Mouse (Mus musculus): ENCODE measurements around the gene Ccdc154. TPM values are rescaled to one million over a fixed set of nuclear protein-coding genes. Genes with fewer than 3 reads are reported as not detected.

Ccdc154 gene
- total and polyA plus RNA-seq, 3 experiments, result 0.04 TPM; not detected in 2

GRCm38 (mm10) chr17:25189091-25189490 lies 26.8 kb downstream of the Ccdc154 start:
- no peak for TF ChIP-seq ZNF384 (IDR thresholded peaks at IDR 0.05; ENCODE audit: low read depth, low read length)
- TF ChIP-seq MAFK (IDR thresholded peaks at IDR 0.05; ENCODE audit: insufficient replicate concordance, low read length), result no peak
- no peak for TF ChIP-seq USF2 (conservative IDR thresholded peaks at IDR 0.05; ENCODE audit: low read depth, low read length)
- no peak for TF ChIP-seq CHD1 (IDR thresholded peaks at IDR 0.05; ENCODE audit: low read depth, low read length)
- no peak for TF ChIP-seq UBTF (IDR thresholded peaks at IDR 0.05; ENCODE audit: low read depth, low read length)
- TF ChIP-seq MYC (IDR thresholded peaks at IDR 0.05; ENCODE audit: low read depth, low read length), result no peak
- no peak for TF ChIP-seq MAX (IDR thresholded peaks at IDR 0.05; ENCODE audit: low read length)
- no peak for TF ChIP-seq GABPA (IDR thresholded peaks at IDR 0.05; ENCODE audit: insufficient replicate concordance, low read depth, low read length)
- TF ChIP-seq EP300 (IDR thresholded peaks at IDR 0.05; ENCODE audit: low read length), result no peak
- no peak for TF ChIP-seq E2F4 (IDR thresholded peaks at IDR 0.05; ENCODE audit: insufficient replicate concordance, low read depth, low read length)
- no peak for TF ChIP-seq JUND (conservative IDR thresholded peaks at IDR 0.05; ENCODE audit: low read depth, low read length)
- no peak for TF ChIP-seq CTCF (conservative IDR thresholded peaks at IDR 0.05 in 1 of 2, IDR thresholded peaks at IDR 0.05 in 1 of 2; ENCODE audit: low read depth in 2 of 2, low read length in 2 of 2)
- no peak for TF ChIP-seq KAT2A (IDR thresholded peaks at IDR 0.05; ENCODE audit: insufficient replicate concordance, low read length)
- in situ Hi-C loops (cut with MboI; ENCODE audit: low pct_ligation_motif_present, low pct_unique_long_range_greater_than_20kb, low sequenced_read_pairs), result loop anchor here (10.0 kb wide), 1 partner anchor 86 kb away; the partner anchor contains the start of gene Ube2i
- H3K4me1 ChIP-seq (ENCODE audit: control insufficient read depth in 1 of 2, insufficient read depth in 2 of 2), result peaks cover 2 to 39% of the 10 kb centered on the region in 2 experiments; a peak in 3 of 4 replicates

GRCm38 (mm10) chr17:25202401-25202800 lies 40.1 kb downstream of the Ccdc154 start:
- H3K36me3 ChIP-seq (replicated peaks in 1 of 2; ENCODE audit: control insufficient read depth in 1 of 2, insufficient read depth in 1 of 2, low read length in 1 of 2), result peaks cover 55 to 81% of the 10 kb centered on the region in 2 experiments
- dilution Hi-C loops (cut with MboI; ENCODE audit: extremely low pct_ligation_motif_present, extremely low pct_unique_long_range_greater_than_20kb, low sequenced_read_pairs), result no loop called here
- no peak for TF ChIP-seq POLR2A (IDR thresholded peaks at IDR 0.05; ENCODE audit: low read depth, low read length)

More at GRCm38 (mm10) chr17:25189091-25189490, 26.8 kb downstream of the Ccdc154 start:
- peaks cover 17 to 55% of the 10 kb centered on the region in 2 experiments for H3K36me3 ChIP-seq (replicated peaks in 1 of 2; ENCODE audit: control insufficient read depth in 1 of 2, insufficient read depth in 1 of 2, low read length in 1 of 2)
- no peaks in the 10 kb centered on the region for H3K27me3 ChIP-seq (replicated peaks)
- H3K27ac ChIP-seq (ENCODE audit: insufficient read depth, low read depth), result no peak overlapping the region
- peaks cover 26% of the 10 kb centered on the region for H3K79me2 ChIP-seq (replicated peaks; ENCODE audit: control insufficient read depth, extremely low read depth, insufficient read depth, poor library complexity, severe bottlenecking)
- H3K4me3 ChIP-seq (replicated peaks in 1 of 3; ENCODE audit: low read depth in 2 of 3, low read length in 2 of 3, poor library complexity in 1 of 3), result peak overlapping the region; percentile 72 to 91 (median 82)
- dilution Hi-C loops (cut with MboI; ENCODE audit: extremely low pct_ligation_motif_present, extremely low pct_unique_long_range_greater_than_20kb, low sequenced_read_pairs), result no loop called here
- H3K4me2 ChIP-seq (ENCODE audit: insufficient read depth, low read depth, poor library complexity, severe bottlenecking), result peak overlapping the region; percentile 58
- no peak for DNase-seq (ENCODE audit: extremely low read depth)
- H3K9ac ChIP-seq (ENCODE audit: insufficient read depth, low read depth), result peak overlapping the region; percentile 91
- no peaks in the 10 kb centered on the region for H3K9me3 ChIP-seq (replicated peaks; ENCODE audit: low read length)

GRCm38 (mm10) chr17:25210006-25210405 lies 47.7 kb downstream of the Ccdc154 start:
- TF ChIP-seq CHD1 (IDR thresholded peaks at IDR 0.05; ENCODE audit: low read depth, low read length) (no peak), MXI1 (IDR thresholded peaks at IDR 0.05; ENCODE audit: low read depth, low read length) (no peak), ZC3H11A (IDR thresholded peaks at IDR 0.05; ENCODE audit: low read depth, low read length) (no peak), E2F4 (IDR thresholded peaks at IDR 0.05; ENCODE audit: insufficient replicate concordance, low read depth, low read length) (no peak), IRF4 (IDR thresholded peaks at IDR 0.05; ENCODE audit: low read depth, low read length) (no peak), MAX (IDR thresholded peaks at IDR 0.05; ENCODE audit: low read length) (no peak), ZKSCAN1 (IDR thresholded peaks at IDR 0.05; ENCODE audit: borderline replicate concordance, low read depth, low read length) (no peak), MEF2A (IDR thresholded peaks at IDR 0.05; ENCODE audit: borderline replicate concordance, low read depth, low read length) (no peak), ELF1 (IDR thresholded peaks at IDR 0.05; ENCODE audit: low read depth, low read length) (no peak)
- peaks cover 4 to 16% of the 10 kb centered on the region in 2 experiments; a peak in 2 of 4 replicates for H3K4me1 ChIP-seq (ENCODE audit: control insufficient read depth in 1 of 2, insufficient read depth in 2 of 2)
- dilution Hi-C loops (cut with MboI; ENCODE audit: extremely low pct_ligation_motif_present, extremely low pct_unique_long_range_greater_than_20kb, low sequenced_read_pairs) (no loop called here), in situ Hi-C loops (cut with MboI; ENCODE audit: low pct_ligation_motif_present, low pct_unique_long_range_greater_than_20kb, low sequenced_read_pairs) (no loop called here)
- H3K4me2 ChIP-seq (ENCODE audit: insufficient read depth, low read depth, poor library complexity, severe bottlenecking), result no peak overlapping the region
- H3K4me3 ChIP-seq (replicated peaks in 1 of 3; ENCODE audit: low read depth in 2 of 3, low read length in 2 of 3, poor library complexity in 1 of 3), result no peak overlapping the region
- no peaks in the 10 kb centered on the region for H3K9me3 ChIP-seq (replicated peaks; ENCODE audit: low read length)
- H3K27me3 ChIP-seq (replicated peaks), result no peaks in the 10 kb centered on the region
- no peak overlapping the region for H3K27ac ChIP-seq (ENCODE audit: insufficient read depth, low read depth)
- no peak overlapping the region for H3K9ac ChIP-seq (ENCODE audit: insufficient read depth, low read depth)
- no peak for DNase-seq (ENCODE audit: extremely low read depth)
- peaks cover 73 to 92% of the 10 kb centered on the region in 2 experiments for H3K36me3 ChIP-seq (replicated peaks in 1 of 2; ENCODE audit: control insufficient read depth in 1 of 2, insufficient read depth in 1 of 2, low read length in 1 of 2)
- no peaks in the 10 kb centered on the region for H3K79me2 ChIP-seq (replicated peaks; ENCODE audit: control insufficient read depth, extremely low read depth, insufficient read depth, poor library complexity, severe bottlenecking)

More at GRCm38 (mm10) chr17:25202401-25202800, 40.1 kb downstream of the Ccdc154 start:
- Histone ChIP-seq H3K4me3 (replicated peaks in 1 of 3; ENCODE audit: low read depth in 2 of 3, low read length in 2 of 3, poor library complexity in 1 of 3) (no peak overlapping the region), H3K4me2 (ENCODE audit: insufficient read depth, low read depth, poor library complexity, severe bottlenecking) (no peak overlapping the region), H3K4me1 (ENCODE audit: control insufficient read depth in 1 of 2, insufficient read depth in 2 of 2) (no peaks in the 10 kb centered on the region; a peak in 1 of 4 replicates), H3K27me3 (replicated peaks) (no peaks in the 10 kb centered on the region), H3K9ac (ENCODE audit: insufficient read depth, low read depth) (no peak overlapping the region), H3K79me2 (replicated peaks; ENCODE audit: control insufficient read depth, extremely low read depth, insufficient read depth, poor library complexity, severe bottlenecking) (no peaks in the 10 kb centered on the region; the same call in 1 of the 2 replicates), H3K27ac (ENCODE audit: insufficient read depth, low read depth) (no peak overlapping the region), H3K9me3 (replicated peaks; ENCODE audit: low read length) (no peaks in the 10 kb centered on the region)
- in situ Hi-C loops (cut with MboI; ENCODE audit: low pct_ligation_motif_present, low pct_unique_long_range_greater_than_20kb, low sequenced_read_pairs), result no loop called here
- no peak for DNase-seq (ENCODE audit: extremely low read depth)

All from CH12.LX (cell line).